Mouse (Mus musculus): ENCODE results near the gene Gtpbp1. TPM values are rescaled to one million over a fixed set of nuclear protein-coding genes. Genes with fewer than 3 reads are reported as not detected.

The Gtpbp1 gene
- total and polyA plus RNA-seq, 2 experiments = 8.1 to 12.8 TPM

DNA sequence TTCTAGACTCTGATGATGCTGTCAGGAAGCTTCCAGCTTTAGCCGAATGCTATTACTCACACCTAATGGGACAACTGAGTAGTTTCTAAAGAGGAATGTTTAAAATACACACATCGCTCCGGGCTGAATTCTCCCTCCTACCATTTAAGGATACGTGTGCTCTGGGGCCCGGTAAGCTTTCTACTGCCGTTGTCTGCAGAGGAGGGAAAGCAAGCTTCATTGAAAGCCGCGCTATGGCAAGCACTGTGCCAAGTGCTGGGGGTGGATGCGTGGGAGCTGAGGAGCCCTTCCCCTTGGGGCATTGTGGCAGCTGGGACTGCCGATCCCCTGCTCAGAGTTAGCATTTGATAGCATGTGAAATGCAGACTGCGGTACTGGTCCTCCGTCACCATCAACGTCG is 34.2 kb upstream of the Gtpbp1 start:
- DNase-seq (ENCODE audit: extremely low read depth, low read depth, low spot score) = no peak
- H3K27ac ChIP-seq (replicated peaks; ENCODE audit: insufficient read depth, low read depth, low read length) = no peak overlapping the region
- peaks cover 4% of the 10 kb centered on the region for H3K4me1 ChIP-seq (ENCODE audit: control insufficient read depth, insufficient read depth, low read length)
- no peaks in the 10 kb centered on the region for H3K36me3 ChIP-seq (ENCODE audit: control insufficient read depth, insufficient read depth, low read length)
- WGBS = 92% methylated on average over 14 of the region's 14 CpGs
- TF ChIP-seq CTCF (IDR thresholded peaks at IDR 0.05; ENCODE audit: low read depth, low read length) (no peak), POLR2A (IDR thresholded peaks at IDR 0.05; ENCODE audit: extremely low read depth, insufficient read depth, low read length) (no peak)
- H3K4me3 ChIP-seq (ENCODE audit: insufficient read depth, low read depth, low read length) = no peak overlapping the region
- no peak overlapping the region for H3K9ac ChIP-seq (ENCODE audit: low read depth, low read length)
- H3K27me3 ChIP-seq (ENCODE audit: control insufficient read depth, insufficient read depth, low read length) = no peaks in the 10 kb centered on the region
- no peaks in the 10 kb centered on the region for H3K79me2 ChIP-seq (ENCODE audit: control insufficient read depth, insufficient read depth, low read length)

GRCm38 (mm10) chr15:79657837-79658530 is 32.7 kb upstream of the Gtpbp1 start:
- peak; percentile 68 for DNase-seq (ENCODE audit: extremely low read depth, low read depth, low spot score)
- peaks cover 4% of the 10 kb centered on the region for H3K4me1 ChIP-seq (ENCODE audit: control insufficient read depth, insufficient read depth, low read length)
- H3K4me3 ChIP-seq (ENCODE audit: insufficient read depth, low read depth, low read length) = peak overlapping the region; percentile 75
- no peak; the same call in 1 of the 2 replicates for TF ChIP-seq CTCF (IDR thresholded peaks at IDR 0.05; ENCODE audit: low read depth, low read length)
- TF ChIP-seq POLR2A (IDR thresholded peaks at IDR 0.05; ENCODE audit: extremely low read depth, insufficient read depth, low read length) = no peak
- H3K36me3 ChIP-seq (ENCODE audit: control insufficient read depth, insufficient read depth, low read length) = no peaks in the 10 kb centered on the region
- H3K79me2 ChIP-seq (ENCODE audit: control insufficient read depth, insufficient read depth, low read length) = no peaks in the 10 kb centered on the region
- H3K27me3 ChIP-seq (ENCODE audit: control insufficient read depth, insufficient read depth, low read length) = no peaks in the 10 kb centered on the region
- peak overlapping the region; percentile 60 for H3K27ac ChIP-seq (replicated peaks; ENCODE audit: insufficient read depth, low read depth, low read length)
- peak overlapping the region; percentile 87 for H3K9ac ChIP-seq (ENCODE audit: low read depth, low read length)
- WGBS = 3% methylated on average over 16 of the region's 16 CpGs

DNA sequence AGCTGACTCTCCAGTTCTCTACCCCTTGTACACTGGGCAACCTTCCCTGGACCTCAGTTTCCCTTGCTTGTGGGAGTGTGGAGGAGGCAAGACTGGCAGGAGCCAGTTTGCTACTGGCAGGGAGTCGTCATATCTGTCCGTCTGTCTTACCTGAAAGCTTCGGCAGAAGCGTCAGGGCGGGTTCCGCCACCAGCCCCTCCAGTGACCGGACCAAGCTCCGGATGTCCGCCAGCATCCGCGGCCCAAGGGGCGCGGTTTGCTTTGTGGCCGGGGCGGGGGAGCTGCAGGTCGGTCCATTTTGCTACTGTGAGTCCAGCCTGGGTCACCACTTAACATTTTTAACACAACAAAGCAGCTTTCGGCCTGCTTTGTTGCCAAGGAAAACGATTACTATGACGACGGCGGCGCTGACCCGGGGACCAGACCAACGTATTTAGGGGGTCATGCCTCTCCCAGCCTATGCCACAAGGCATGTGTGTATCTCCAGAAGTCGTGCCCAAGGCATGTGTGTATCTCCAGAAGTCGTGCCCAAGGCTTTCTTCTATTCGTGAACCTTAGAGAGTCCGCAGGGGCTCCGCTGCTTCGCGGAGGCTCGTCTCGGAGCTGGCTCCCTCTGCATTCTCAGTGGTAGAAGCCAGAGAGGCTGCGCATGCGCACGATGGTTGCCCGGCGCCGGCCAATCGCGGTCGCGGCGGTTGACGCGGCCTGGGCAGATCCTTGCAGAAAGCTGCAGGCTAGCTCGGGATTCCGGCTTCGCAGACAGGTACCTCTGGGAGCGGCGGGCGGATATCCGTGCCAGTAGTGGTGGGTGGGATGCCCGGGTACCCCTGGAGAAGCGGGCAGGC is 31.9 kb upstream of the Gtpbp1 start, which contains the start of the genes Fam227a and Cby1:
Gene Fam227a (minus strand): TSS at position 426 of the 845 bp plus-strand sequence.
Gene Cby1 (plus strand): TSS at position 669 of the 845 bp plus-strand sequence.
- Histone ChIP-seq H3K4me1 (ENCODE audit: control insufficient read depth, insufficient read depth, low read length) (peaks cover 4% of the 10 kb centered on the region), H3K36me3 (ENCODE audit: control insufficient read depth, insufficient read depth, low read length) (no peaks in the 10 kb centered on the region), H3K9ac (ENCODE audit: low read depth, low read length) (peak within 1 kb of the TSS; percentile 87), H3K79me2 (ENCODE audit: control insufficient read depth, insufficient read depth, low read length) (no peaks in the 10 kb centered on the region), H3K4me3 (ENCODE audit: insufficient read depth, low read depth, low read length) (peak within 1 kb of the TSS; percentile 75), H3K27ac (replicated peaks; ENCODE audit: insufficient read depth, low read depth, low read length) (peak within 1 kb of the TSS; percentile 97), H3K27me3 (ENCODE audit: control insufficient read depth, insufficient read depth, low read length) (no peaks in the 10 kb centered on the region)
- TF ChIP-seq POLR2A (IDR thresholded peaks at IDR 0.05; ENCODE audit: extremely low read depth, insufficient read depth, low read length) (peak; percentile 49; the same call in 1 of the 2 replicates), CTCF (IDR thresholded peaks at IDR 0.05; ENCODE audit: low read depth, low read length) (no peak)
- WGBS = under 1% methylated on average over 55 of the region's 55 CpGs
- DNase-seq (ENCODE audit: extremely low read depth, low read depth, low spot score) = peak; percentile 85

GRCm38 (mm10) chr15:79661852-79662251 is 28.8 kb upstream of the Gtpbp1 start:
- no peak for TF ChIP-seq POLR2A (IDR thresholded peaks at IDR 0.05; ENCODE audit: extremely low read depth, insufficient read depth, low read length)
- peak; percentile 74 for TF ChIP-seq CTCF (IDR thresholded peaks at IDR 0.05; ENCODE audit: low read depth, low read length)
- H3K36me3 ChIP-seq (ENCODE audit: control insufficient read depth, insufficient read depth, low read length) = no peaks in the 10 kb centered on the region
- H3K4me3 ChIP-seq (ENCODE audit: insufficient read depth, low read depth, low read length) = no peak overlapping the region
- no peak overlapping the region for H3K27ac ChIP-seq (replicated peaks; ENCODE audit: insufficient read depth, low read depth, low read length)
- no peaks in the 10 kb centered on the region for H3K79me2 ChIP-seq (ENCODE audit: control insufficient read depth, insufficient read depth, low read length)
- DNase-seq (ENCODE audit: extremely low read depth, low read depth, low spot score) = no peak
- WGBS = 80% methylated on average over 4 of the region's 4 CpGs
- no peaks in the 10 kb centered on the region for H3K27me3 ChIP-seq (ENCODE audit: control insufficient read depth, insufficient read depth, low read length)
- H3K9ac ChIP-seq (ENCODE audit: low read depth, low read length) = no peak overlapping the region
- H3K4me1 ChIP-seq (ENCODE audit: control insufficient read depth, insufficient read depth, low read length) = peaks cover 4% of the 10 kb centered on the region

GRCm38 (mm10) chr15:79664666-79665065 is 26.0 kb upstream of the Gtpbp1 start:
- Histone ChIP-seq H3K27me3 (ENCODE audit: control insufficient read depth, insufficient read depth, low read length) (no peaks in the 10 kb centered on the region), H3K27ac (replicated peaks; ENCODE audit: insufficient read depth, low read depth, low read length) (no peak overlapping the region), H3K4me1 (ENCODE audit: control insufficient read depth, insufficient read depth, low read length) (peaks cover 2% of the 10 kb centered on the region), H3K79me2 (ENCODE audit: control insufficient read depth, insufficient read depth, low read length) (no peaks in the 10 kb centered on the region), H3K9ac (ENCODE audit: low read depth, low read length) (no peak overlapping the region), H3K36me3 (ENCODE audit: control insufficient read depth, insufficient read depth, low read length) (no peaks in the 10 kb centered on the region), H3K4me3 (ENCODE audit: insufficient read depth, low read depth, low read length) (no peak overlapping the region)
- DNase-seq (ENCODE audit: extremely low read depth, low read depth, low spot score) = no peak
- WGBS = 95% methylated on average over 8 of the region's 8 CpGs
- TF ChIP-seq POLR2A (IDR thresholded peaks at IDR 0.05; ENCODE audit: extremely low read depth, insufficient read depth, low read length) (no peak), CTCF (IDR thresholded peaks at IDR 0.05; ENCODE audit: low read depth, low read length) (no peak)
